Mouse (Mus musculus): Measurements from ENCODE around the gene Chst14.

- TF ChIP-seq E2F4 (IDR thresholded peaks at IDR 0.05; ENCODE audit: insufficient read depth) (no peak), POLR2A (IDR thresholded peaks at IDR 0.05; ENCODE audit: insufficient read length, low read depth) (no peak), SRF (IDR thresholded peaks at IDR 0.05; ENCODE audit: control insufficient read depth, insufficient read length, low read depth) (no peak), MYOG (IDR thresholded peaks at IDR 0.05; ENCODE audit: control insufficient read depth in 1 of 3, insufficient read depth in 1 of 3, insufficient read length in 2 of 3, low read depth in 2 of 3) (no peak), MYOD1 (IDR thresholded peaks at IDR 0.05; ENCODE audit: control insufficient read depth in 1 of 3, insufficient read length in 2 of 3, low read depth in 2 of 3) (no peak)
These were observed 43.2 kb upstream of the Chst14 start for GRCm38 (mm10) chr2:118882840-118883679.
